ENCODE assay signal across 29 mouse cellular contexts in the genomic region with DNA sequence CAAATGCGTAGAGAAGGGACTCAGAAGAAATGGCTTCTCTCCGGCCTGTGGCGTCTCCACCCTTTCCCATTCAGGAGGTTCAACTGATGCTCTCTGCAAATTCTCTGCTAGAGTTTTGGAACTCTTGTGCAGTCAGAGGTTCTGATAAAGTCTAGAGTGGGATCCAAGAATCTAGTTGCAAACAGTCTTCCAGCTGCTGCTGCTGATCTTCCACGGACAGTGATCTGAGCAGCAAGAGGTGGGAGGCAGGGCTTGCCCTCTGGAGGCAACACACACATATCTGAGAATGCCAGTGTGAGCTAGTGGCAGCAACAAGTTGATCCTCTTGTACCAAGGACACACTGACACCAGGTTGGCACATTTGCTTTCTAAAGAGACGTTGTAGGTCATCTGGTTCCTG.
DNase-seq lines count a peak whose midpoint lies in the region; ATAC-seq lines count a peak whose summit lies in the region.
"Had no signal": no experiment of that assay in that cellular context is flagged by ENCODE, and none has a peak within 500 bp of the region (broad histone marks: within the 10 kb centered on the region; RNA-seq: fewer than 3 reads in every experiment).

No protein-coding gene starts in this region.

- no peak overlapping the region for H3K4me2 ChIP-seq in kidney, embryonic 15.5 days
- no peak overlapping the region for H3K4me2 ChIP-seq in limb, embryonic 13.5 days (replicated peaks)
- H3K4me2 ChIP-seq: embryonic facial prominence, embryonic 13.5 days; embryonic facial prominence, embryonic 15.5 days; forebrain, embryonic 12.5 days had no signal

- H3K27me3 ChIP-seq in kidney, embryonic 15.5 days, result no peaks in the 10 kb centered on the region
- no peaks in the 10 kb centered on the region for H3K27me3 ChIP-seq in limb, embryonic 10.5 days (ENCODE audit: low read depth, poor library complexity, severe bottlenecking)
- H3K27me3 ChIP-seq in limb, embryonic 13.5 days, result no peaks in the 10 kb centered on the region
- H3K27me3 ChIP-seq: CH12.LX; embryonic facial prominence, embryonic 13.5 days; embryonic facial prominence, embryonic 15.5 days; forebrain, embryonic 12.5 days; Patski had no signal

- no peak for ATAC-seq in kidney, embryonic 15.5 days (replicated peaks; ENCODE audit: low FRiP score)
- ATAC-seq in limb, embryonic 13.5 days (ENCODE audit: low FRiP score, low read depth), result no peak
- ATAC-seq: activated CD4-positive, CD25-positive, alpha-beta regulatory T cell, adult 4 months; CD4-positive, CD25-positive, alpha-beta regulatory T cell, adult 4 months; forebrain, embryonic 14.5 days; Patski had no signal

- H3K9ac ChIP-seq in kidney, embryonic 15.5 days, result no peak overlapping the region
- no peak overlapping the region for H3K9ac ChIP-seq in limb, embryonic 13.5 days
- H3K9ac ChIP-seq: embryonic facial prominence, embryonic 13.5 days; embryonic facial prominence, embryonic 15.5 days; forebrain, embryonic 12.5 days had no signal

- H3K9me3 ChIP-seq in kidney, embryonic 15.5 days (replicated peaks), result peaks cover 6% of the 10 kb centered on the region; the same call in 1 of the 2 replicates
- H3K9me3 ChIP-seq in limb, embryonic 10.5 days (replicated peaks), result no peaks in the 10 kb centered on the region; the same call in 1 of the 2 replicates
- H3K9me3 ChIP-seq in limb, embryonic 13.5 days, result peaks cover 11% of the 10 kb centered on the region

- peak overlapping the region; percentile 85 for H3K27ac ChIP-seq in kidney, embryonic 15.5 days
- peak overlapping the region; percentile 56 for H3K27ac ChIP-seq in limb, embryonic 10.5 days
- H3K27ac ChIP-seq in limb, embryonic 13.5 days, result peak overlapping the region; percentile 22; the same call in 1 of the 2 replicates
- H3K27ac ChIP-seq: embryonic facial prominence, embryonic 13.5 days; embryonic facial prominence, embryonic 15.5 days; forebrain, embryonic 10.5 days; forebrain, embryonic 12.5 days had no signal

- H3K4me3 ChIP-seq in kidney, embryonic 15.5 days (replicated peaks), result no peak overlapping the region
- no peak overlapping the region for H3K4me3 ChIP-seq in limb, embryonic 10.5 days
- no peak overlapping the region for H3K4me3 ChIP-seq in limb, embryonic 13.5 days
- H3K4me3 ChIP-seq: embryonic facial prominence, embryonic 13.5 days; embryonic facial prominence, embryonic 15.5 days; erythroblast, embryonic 14.5 days; forebrain, embryonic 10.5 days; forebrain, embryonic 12.5 days had no signal

- H3K36me3 ChIP-seq in kidney, embryonic 15.5 days, result no peaks in the 10 kb centered on the region
- no peaks in the 10 kb centered on the region for H3K36me3 ChIP-seq in limb, embryonic 10.5 days
- no peaks in the 10 kb centered on the region for H3K36me3 ChIP-seq in limb, embryonic 13.5 days
- H3K36me3 ChIP-seq: embryonic facial prominence, embryonic 13.5 days; embryonic facial prominence, embryonic 15.5 days; forebrain, embryonic 10.5 days; forebrain, embryonic 12.5 days; G1E had no signal

- DNase-seq in heart, adult 11 months, result peak; percentile 91
- DNase-seq in heart, postnatal 36 days, result no peak
- DNase-seq in kidney, postnatal 36 days, result no peak
- DNase-seq in limb, embryonic 10.5 days (ENCODE audit: low spot score), result no peak
- DNase-seq in c-Kit-positive CD71-positive TER-119-positive erythroid progenitor cells, embryonic 14.5 days (ENCODE audit: low spot score), result no peak
- DNase-seq: adrenal gland, adult 8-10 months; adrenal gland, postnatal 14 days; adrenal gland, postnatal 36 days; B cell, adult 2 months; cerebellum, adult 11 months; cerebellum, adult 18-20 months; cerebellum, adult 8-10 months; cerebellum, adult 9-11 months; cerebellum, postnatal 14 days; cerebellum, postnatal 36 days; embryo, embryonic 11 days had no signal

- intact Hi-C loops in heart, postnatal 36 days (cut with DNase I), result no loop called here

- WGBS in kidney, embryonic 15.5 days, result 75% methylated on average over 5 of the region's 5 CpGs
- WGBS in limb, embryonic 10.5 days, result 87% methylated on average over 5 of the region's 5 CpGs
- 84% methylated on average over 5 of the region's 5 CpGs for WGBS in limb, embryonic 13.5 days

- H3K4me1 ChIP-seq in kidney, embryonic 15.5 days, result peaks cover 46% of the 10 kb centered on the region
- H3K4me1 ChIP-seq in limb, embryonic 10.5 days, result peaks cover 58% of the 10 kb centered on the region
- H3K4me1 ChIP-seq in limb, embryonic 13.5 days, result peaks cover 61% of the 10 kb centered on the region
- H3K4me1 ChIP-seq: forebrain, embryonic 12.5 days had no signal

Comparison
In these comparisons a context has a peak if more than half of its experiments do, and no peak if none do; other contexts are left out.
1. H3K27ac ChIP-seq: peak in every context shown above with its lines; median percentile 85 in kidney, embryonic 15.5 days; 56 in limb, embryonic 10.5 days; 22 in limb, embryonic 13.5 days.